Mouse (Mus musculus): Measurements from ENCODE around the gene 4930438A08Rik. TPM values are rescaled to one million over a fixed set of nuclear protein-coding genes. Genes with fewer than 3 reads are reported as not detected.
"Not testable (repeated sequence)": the region's sequence is repeated elsewhere in the genome, so short reads cannot be mapped to it uniquely, and the experiment has no call there.

4930438A08Rik gene
- not detected for total RNA-seq (2022)

GRCm38 (mm10) chr11:58274572-58274971, at the start of gene 4930438A08Rik:
4930438A08Rik (plus strand) TSS chr11:58274799.
- no peak for DNase-seq (ENCODE audit: low spot score in 2 of 2)

DNA sequence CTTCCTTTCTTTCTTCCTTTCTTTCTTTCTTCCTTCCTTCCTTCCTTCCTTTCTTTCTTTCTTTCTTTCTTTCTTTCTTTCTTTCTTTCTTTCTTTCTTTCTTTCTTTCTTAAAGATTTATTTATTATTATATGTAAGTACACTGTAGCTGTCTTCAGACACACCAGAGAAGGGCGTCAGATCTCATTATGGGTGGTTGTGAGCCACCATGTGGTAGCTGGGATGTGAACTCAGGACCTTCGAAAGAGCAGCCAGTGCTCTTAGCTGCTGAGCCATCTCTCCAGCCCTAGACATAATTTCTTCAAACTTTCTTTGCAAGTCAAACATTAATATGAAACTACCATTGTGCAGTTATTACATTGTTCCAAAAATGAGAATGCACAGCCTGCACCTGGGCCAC, 49.7 kb upstream of the 4930438A08Rik start:
- DNase-seq (ENCODE audit: low spot score in 2 of 2): not testable (repeated sequence)

DNA sequence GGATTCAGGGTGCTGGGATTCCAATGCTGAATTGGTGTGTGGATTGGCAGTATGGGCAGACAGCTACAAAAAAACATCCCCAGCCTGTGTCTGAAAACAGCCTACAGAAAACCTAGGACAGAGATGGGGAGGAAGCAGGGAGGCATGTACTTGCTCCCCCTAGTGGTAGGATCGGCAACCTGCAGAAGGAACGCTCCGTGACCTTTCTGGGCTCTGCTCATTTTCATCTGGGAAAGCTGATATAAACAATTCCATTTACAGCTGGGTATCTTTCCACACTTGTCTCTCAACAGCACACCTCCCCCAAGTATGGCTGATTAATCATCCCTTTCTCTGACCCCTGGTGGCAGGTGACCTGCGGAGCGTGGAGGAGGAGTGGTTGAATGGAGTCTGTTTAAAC, 48.9 kb upstream of the 4930438A08Rik start:
- peak; percentile 15 to 57 for DNase-seq (ENCODE audit: low spot score in 2 of 2)

- no peak for DNase-seq (ENCODE audit: low spot score in 2 of 2)
These were observed 48.2 kb upstream of the 4930438A08Rik start for GRCm38 (mm10) chr11:58226425-58226824.

DNA sequence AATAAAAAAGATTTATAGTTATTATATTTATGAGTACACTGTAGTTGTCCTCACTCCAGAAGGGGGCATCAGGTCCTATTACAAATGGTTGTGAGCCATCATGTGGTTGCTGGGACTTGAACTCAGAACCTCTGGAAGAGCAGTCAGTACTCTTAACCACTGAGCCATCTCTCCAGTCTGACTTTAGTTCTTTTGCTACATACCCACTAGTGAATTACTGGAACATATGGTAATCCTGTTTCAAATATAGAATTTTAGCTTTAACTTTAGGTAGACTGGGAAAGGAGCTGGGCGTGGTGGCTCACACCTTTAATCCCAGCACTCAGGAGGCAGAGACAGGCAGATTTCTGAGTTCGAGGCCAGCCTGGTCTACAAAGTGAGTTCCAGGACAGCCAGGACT, 46.6 kb upstream of the 4930438A08Rik start:
- DNase-seq (ENCODE audit: low spot score in 2 of 2): not testable (repeated sequence)

GRCm38 (mm10) chr11:58230396-58230910, 44.1 kb upstream of the 4930438A08Rik start:
- no peak for DNase-seq (ENCODE audit: low spot score in 2 of 2)

GRCm38 (mm10) chr11:58231156-58231555, 43.4 kb upstream of the 4930438A08Rik start:
- no peak for DNase-seq (ENCODE audit: low spot score in 2 of 2)

DNA sequence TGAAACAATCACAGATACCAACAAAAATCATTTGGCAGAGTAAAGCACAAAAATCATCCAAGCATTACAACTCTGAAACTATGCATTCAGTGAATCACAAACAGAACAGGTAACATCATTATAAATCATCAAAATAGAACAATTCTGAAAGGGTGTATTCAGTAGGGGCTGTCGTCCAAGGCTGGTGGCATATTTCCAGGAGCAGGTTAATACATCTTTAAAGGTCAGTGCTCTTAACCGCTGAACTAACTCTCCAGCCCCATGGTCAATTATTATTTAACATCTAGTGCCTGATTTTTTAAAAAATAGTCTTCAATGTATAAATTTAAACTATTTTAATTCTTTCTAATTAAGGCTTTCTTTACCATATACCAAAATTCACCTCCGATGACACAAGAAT, 40.0 kb upstream of the 4930438A08Rik start:
- not testable (repeated sequence) for DNase-seq (ENCODE audit: low spot score in 2 of 2)

- no peak for DNase-seq (ENCODE audit: low spot score in 2 of 2)
These were observed 39.4 kb upstream of the 4930438A08Rik start for GRCm38 (mm10) chr11:58235152-58235551.

- no peak for DNase-seq (ENCODE audit: low spot score in 2 of 2)
These were observed 35.5 kb upstream of the 4930438A08Rik start for GRCm38 (mm10) chr11:58238840-58239791.

- no peak for DNase-seq (ENCODE audit: low spot score in 2 of 2)
These were observed 27.3 kb upstream of the 4930438A08Rik start for GRCm38 (mm10) chr11:58247294-58247693.

DNA sequence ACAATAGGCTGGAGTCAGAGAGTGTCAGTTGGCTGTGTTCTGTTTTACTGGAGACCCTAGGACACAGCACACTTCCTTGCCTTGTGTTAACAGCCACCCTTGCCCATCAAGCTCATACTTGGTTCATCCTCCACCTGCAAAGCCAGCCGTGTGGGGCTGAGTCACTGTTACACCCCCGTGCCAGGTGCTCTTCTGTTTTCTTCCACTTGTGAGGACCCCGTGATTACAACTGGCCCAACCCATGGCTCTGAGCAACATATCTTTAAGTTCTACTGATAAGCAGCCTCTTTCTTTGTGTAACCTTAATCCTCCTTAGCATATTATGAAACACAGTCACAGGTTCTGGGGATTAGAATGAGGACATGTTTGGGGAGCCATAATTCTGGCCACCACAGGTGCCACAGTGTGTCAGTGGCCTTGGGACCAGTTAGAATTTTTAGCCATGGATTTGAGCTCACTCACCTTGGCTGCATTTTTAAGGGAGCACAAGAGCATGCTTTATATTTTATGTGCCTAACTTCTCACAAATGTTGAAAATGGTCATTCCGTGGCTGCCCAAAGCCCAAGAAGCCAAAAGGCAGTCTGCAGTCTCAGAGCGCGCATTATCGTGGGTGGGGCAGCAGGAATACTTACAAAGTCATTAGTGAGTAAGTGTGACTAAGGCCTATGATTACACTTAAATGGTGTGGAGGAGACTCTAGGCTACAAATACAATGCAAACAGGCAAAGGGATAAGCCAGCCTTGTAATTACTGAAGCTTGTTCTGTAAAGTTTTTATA, 25.2 kb upstream of the 4930438A08Rik start:
- DNase-seq (ENCODE audit: low spot score in 2 of 2): no peak

DNA sequence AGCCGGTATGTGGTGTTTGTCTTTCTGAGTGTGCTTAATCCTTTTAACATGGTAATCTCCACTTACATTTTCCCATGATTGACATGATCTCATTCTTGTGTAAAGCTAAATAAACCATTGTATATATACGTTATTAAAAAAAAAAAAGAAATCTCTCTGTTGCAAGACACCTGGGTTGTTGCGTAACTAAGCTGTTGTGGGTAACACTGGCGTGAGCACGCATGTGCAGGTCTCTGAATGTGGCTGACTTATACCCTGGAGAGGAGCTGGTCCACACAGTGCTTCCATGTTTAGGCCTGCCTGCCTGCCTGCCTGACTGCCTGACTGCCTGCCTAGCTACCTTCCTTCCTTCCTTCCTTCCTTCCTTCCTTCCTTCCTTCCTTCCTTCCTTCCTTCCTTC, 24.0 kb upstream of the 4930438A08Rik start:
- DNase-seq (ENCODE audit: low spot score in 2 of 2): no peak

DNA sequence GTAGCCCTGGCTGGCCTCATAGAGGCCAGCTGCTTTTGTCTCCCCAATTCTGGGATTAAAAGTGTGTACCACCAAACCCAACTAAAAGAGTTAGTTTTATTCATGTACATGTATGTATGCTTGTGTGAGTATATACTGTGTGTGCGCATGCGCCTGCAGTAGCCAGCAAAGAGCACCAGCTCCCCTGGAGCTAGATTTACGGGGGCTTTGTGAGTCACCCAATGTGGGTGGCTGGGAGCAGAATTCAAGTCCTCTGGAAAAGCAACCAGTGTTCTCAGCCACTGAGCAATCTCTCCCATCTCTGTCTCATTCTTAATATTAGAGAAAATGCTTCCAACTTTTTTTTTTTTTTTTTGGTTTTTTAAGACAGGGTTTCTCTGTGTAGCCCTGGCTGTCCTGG, 20.2 kb upstream of the 4930438A08Rik start:
- peak in 1 of 2 experiments; percentile 25 for DNase-seq (ENCODE audit: low spot score in 2 of 2)

GRCm38 (mm10) chr11:58257816-58258215, 16.8 kb upstream of the 4930438A08Rik start:
- DNase-seq (ENCODE audit: low spot score in 2 of 2): no peak

GRCm38 (mm10) chr11:58260156-58260555, 14.4 kb upstream of the 4930438A08Rik start:
- no peak for DNase-seq (ENCODE audit: low spot score in 2 of 2)

DNA sequence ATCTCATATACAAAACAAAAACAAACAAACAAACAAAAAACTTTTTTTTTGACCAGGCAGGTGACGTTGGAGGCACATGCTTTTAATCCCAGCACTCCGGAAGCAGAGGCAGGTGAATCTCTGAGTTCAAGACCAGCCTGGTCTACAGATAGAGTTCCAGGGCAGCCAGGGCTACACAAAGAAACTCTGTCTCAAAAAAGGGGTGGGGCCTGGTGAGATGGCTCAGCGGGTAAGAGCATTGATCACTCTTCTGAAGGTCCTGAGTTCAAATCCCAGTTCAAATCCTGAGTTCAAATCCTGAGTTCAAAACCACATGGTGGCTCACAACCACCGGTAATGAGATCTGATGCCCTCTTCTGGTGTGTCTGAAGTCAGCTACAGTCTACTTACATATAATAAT, 12.8 kb upstream of the 4930438A08Rik start:
- no peak for DNase-seq (ENCODE audit: low spot score in 2 of 2)

GRCm38 (mm10) chr11:58262336-58262735, 12.3 kb upstream of the 4930438A08Rik start:
- DNase-seq (ENCODE audit: low spot score in 2 of 2): no peak

DNA sequence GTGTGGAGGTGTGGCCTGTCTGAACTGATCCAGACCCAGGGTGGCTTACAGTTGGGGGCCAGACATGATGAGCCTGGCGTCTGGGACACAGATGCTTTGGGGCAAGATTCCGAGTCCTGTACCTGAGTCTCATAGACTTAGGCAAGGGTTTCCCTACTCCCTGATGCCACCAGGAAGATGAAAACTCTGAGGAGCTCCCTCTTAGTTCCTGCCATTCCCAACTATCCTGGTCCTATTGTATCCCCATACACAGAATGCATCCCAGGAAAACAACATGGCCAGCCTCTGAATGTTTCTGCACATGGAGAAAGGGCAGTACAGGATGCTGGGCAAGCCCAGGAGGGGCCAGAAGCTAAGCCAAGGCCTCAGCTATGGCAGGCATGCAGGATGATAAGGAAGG, 11.1 kb upstream of the 4930438A08Rik start:
- no peak for DNase-seq (ENCODE audit: low spot score in 2 of 2)

DNA sequence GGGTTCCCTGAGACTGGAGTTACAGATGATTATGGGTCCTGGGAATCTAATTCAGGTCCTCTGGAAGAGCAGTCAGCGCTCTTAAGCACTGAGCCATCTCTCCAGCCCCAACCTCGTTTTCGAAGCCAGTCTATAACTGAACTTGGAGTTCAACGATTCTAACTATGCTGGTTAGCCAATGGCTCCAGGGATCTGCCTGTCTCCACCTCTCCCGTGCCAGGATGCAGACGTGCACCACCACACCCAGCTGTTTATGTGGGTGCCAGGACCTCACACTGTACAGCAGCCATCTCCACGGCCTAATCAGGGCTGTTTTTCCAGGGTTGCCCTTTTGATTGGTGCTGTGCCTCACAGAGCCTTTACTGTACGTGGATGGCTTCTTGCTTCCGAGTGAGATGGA, 10.1 kb upstream of the 4930438A08Rik start:
- DNase-seq (ENCODE audit: low spot score in 2 of 2): no peak

DNA sequence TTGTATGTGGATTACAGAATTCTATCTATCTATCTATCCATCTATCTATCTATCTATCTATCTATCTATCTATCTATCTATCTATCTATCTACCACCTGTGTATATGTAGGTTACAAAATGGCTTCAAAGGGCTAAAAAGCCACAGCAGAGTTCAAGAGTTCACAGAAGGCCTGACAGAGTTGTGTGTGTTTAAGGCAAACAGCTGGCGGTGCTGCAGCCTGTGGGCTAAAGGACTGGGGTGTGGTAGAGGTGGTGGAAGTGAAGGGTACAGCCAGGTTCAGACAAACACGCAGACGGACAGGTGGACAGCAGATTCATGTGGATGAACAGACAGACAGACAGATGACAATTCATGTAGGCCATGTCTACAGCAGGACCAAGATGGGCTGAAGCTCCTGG, 6.3 kb upstream of the 4930438A08Rik start:
- DNase-seq (ENCODE audit: low spot score in 2 of 2): no peak

GRCm38 (mm10) chr11:58275756-58276155, 1.2 kb downstream of the 4930438A08Rik start:
- DNase-seq (ENCODE audit: low spot score in 2 of 2): no peak
